Mouse (Mus musculus): ENCODE measurements around the gene Gm364. TPM values are rescaled to one million over a fixed set of nuclear protein-coding genes. Genes with fewer than 3 reads are reported as not detected.

Gm364 gene
- under 1 TPM in 1 of 2 experiments, not detected in 1; 0.04 TPM for polyA plus RNA-seq (2012; fragmentation: generic; extraction: Trizol)

DNA sequence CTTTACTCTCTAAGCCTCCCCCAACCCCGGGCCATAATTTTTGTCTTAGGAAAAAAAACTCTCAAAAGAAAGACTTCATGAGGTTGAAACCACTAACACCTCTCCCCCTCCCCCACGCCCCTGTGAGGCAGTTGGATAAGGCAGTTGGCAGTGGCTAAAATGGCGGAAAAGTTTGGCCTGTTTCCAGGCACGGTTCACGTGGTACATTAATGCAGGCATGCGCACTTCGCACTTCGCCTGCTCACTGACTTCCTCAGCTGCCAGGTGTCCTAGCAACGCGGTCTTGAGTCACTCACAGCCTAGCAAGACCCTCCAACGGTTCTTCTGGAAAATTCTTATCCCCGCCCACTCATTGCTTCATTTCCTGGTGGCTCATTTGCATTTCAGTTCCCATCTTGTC, at the start of gene Gm364:
TSS of gene Gm364 (plus strand) at position 386 of the 400 bp plus-strand sequence.

DNA sequence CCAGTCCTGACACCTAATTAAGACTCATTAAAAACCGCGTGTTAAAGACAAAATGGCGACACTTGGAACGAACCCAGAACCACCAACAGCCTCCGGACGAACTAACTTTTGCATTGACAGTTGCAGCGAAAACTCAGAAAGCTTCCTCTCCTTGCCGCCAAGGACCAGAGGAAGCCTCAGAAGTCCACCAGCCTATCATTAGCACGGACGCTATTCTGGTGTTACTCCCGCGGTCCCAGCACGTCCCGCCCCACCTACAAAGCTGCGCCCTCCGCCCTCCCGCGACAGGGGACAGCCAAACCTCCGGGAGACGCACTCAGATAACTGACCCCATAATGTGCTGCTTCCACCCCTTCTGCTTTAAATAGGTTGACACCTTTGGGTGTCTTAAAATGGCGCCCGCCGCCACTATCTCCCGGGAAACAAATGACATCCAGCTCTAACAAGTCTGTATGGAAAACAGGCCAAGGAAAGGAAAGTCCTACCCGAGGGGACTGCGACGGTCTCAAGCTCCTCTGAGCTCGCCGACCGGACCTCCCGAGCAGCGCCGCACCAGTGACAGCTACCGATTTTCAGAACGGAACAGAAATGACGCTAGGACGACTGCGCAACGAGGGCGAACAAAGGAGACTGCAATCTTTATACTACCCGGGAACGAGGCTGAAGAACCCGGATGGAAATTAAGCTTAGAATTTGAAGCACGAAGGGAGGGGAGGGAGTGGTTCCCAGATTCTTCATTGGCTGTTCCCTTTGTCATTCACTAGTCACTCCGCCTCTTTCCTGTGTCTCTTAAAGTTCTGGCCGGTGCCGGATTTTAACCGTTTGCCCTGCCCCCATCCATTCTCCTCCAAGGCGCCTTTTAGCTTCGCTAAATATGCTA, 16.3 kb upstream of the Gm364 start, which contains the start of gene Rbmx:
TSS of gene Rbmx (minus strand) at position 670 of the 880 bp plus-strand sequence.

DNA sequence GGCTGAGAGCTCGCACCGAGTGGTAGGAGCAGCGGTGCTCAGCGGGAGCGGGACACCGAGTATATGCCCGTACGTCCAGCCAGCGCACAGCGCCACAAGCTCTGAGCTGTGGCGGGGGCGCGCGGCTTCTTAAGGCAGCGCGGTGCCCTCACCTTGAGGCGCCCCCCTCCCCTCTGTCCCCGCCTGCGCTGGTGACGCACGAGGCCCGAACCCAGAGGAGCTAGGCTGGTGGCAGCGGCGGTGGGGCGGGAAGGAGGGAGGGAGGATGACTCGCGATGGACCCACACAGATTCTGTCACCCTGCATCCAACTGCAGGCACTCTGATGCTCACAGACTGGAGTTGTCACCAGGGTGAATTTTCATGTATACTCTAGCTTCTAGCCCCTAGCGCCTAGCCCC, 94.7 kb downstream of the Gm364 start, which contains the start of gene Gpr101:
TSS of gene Gpr101 (minus strand) at position 124 of the 400 bp plus-strand sequence.

Other genes with a start within 250 kb of the Gm364 start
- not detected for gene Cd40lg, start 197.0 kb upstream of the Gm364 start, polyA plus RNA-seq (2012; fragmentation: generic; extraction: Trizol)
- under 1 TPM in 1 of 2 experiments, not detected in 1; 0.04 TPM for gene Arhgef6, start 70.4 kb upstream of the Gm364 start, polyA plus RNA-seq (2012; fragmentation: generic; extraction: Trizol)
- gene Rbmx, start 16.1 kb upstream of the Gm364 start, polyA plus RNA-seq (2012; fragmentation: generic; extraction: Trizol), result 10 to 100 TPM in 1 of 2 experiments, 1 to 10 TPM in 1; 9.9 to 31.3 TPM
- gene Gpr101, start 94.6 kb downstream of the Gm364 start, polyA plus RNA-seq (2012; fragmentation: generic; extraction: Trizol), result not detected

Data from C3H10T1/2 (cell line).